ENCODE assay signal across 7 mouse cellular contexts in genomic region chr7:101970429-101970775, GRCm38 (mm10). TPM values are rescaled to one million over a fixed set of nuclear protein-coding genes. Genes with fewer than 3 reads are reported as not detected.
DNase-seq lines count a peak whose midpoint lies in the region; ATAC-seq lines count a peak whose summit lies in the region.

No protein-coding gene starts in this region.

- H3K9ac ChIP-seq in intestine, embryonic 14.5 days (ENCODE audit: low read length): peak overlapping the region; percentile 82

- WGBS in intestine, embryonic 14.5 days: 0% methylated on average over 16 of the region's 17 CpGs

- DNase-seq in adipocyte (ENCODE audit: low spot score): peak; percentile 94
- peak; percentile 90 for DNase-seq in embryo, embryonic 11 days
- peak; percentile 87 to 90 for DNase-seq in gastrocnemius, postnatal 36 days
- DNase-seq in intestine, embryonic 14.5 days (ENCODE audit: low spot score): peak; percentile 94
- peak; percentile 87 to 95 for DNase-seq in left cerebral cortex, postnatal 10 days (ENCODE audit: extremely low spot score in 1 of 2, low spot score in 2 of 2)
- DNase-seq in right cerebral cortex, postnatal 14 days: peak; percentile 91

- H3K27me3 ChIP-seq in intestine, embryonic 14.5 days (replicated peaks; ENCODE audit: control insufficient read depth, insufficient read depth, low read length): no peaks in the 10 kb centered on the region
- no peaks in the 10 kb centered on the region for H3K27me3 ChIP-seq in megakaryocyte, embryonic 14.5 days (replicated peaks)

- H3K4me1 ChIP-seq in intestine, embryonic 14.5 days (replicated peaks; ENCODE audit: control insufficient read depth, insufficient read depth, low read length): peaks cover 33% of the 10 kb centered on the region
- H3K4me1 ChIP-seq in megakaryocyte, embryonic 14.5 days: peaks cover 83% of the 10 kb centered on the region

- H3K4me2 ChIP-seq in intestine, embryonic 14.5 days (ENCODE audit: low read length): peak overlapping the region; percentile 82

- H3K36me3 ChIP-seq in intestine, embryonic 14.5 days (ENCODE audit: control insufficient read depth, insufficient read depth, low read length): no peaks in the 10 kb centered on the region
- peaks cover 22% of the 10 kb centered on the region for H3K36me3 ChIP-seq in megakaryocyte, embryonic 14.5 days (replicated peaks; ENCODE audit: low read length)

- ATAC-seq in intestine, embryonic 14.5 days (replicated peaks; ENCODE audit: low FRiP score, low TSS enrichment, low read depth): peak; percentile 74

- H3K27ac ChIP-seq in intestine, embryonic 14.5 days (ENCODE audit: low read depth): peak overlapping the region; percentile 100

- H3K9me3 ChIP-seq in intestine, embryonic 14.5 days (ENCODE audit: control insufficient read depth, low read length): no peaks in the 10 kb centered on the region
- H3K9me3 ChIP-seq in megakaryocyte, embryonic 14.5 days: no peaks in the 10 kb centered on the region

- peak overlapping the region; percentile 77 for H3K4me3 ChIP-seq in intestine, embryonic 14.5 days (ENCODE audit: low read depth, low read length)
- peak overlapping the region; percentile 97 for H3K4me3 ChIP-seq in megakaryocyte, embryonic 14.5 days (replicated peaks)

- intact Hi-C loops in gastrocnemius, postnatal 36 days (cut with DNase I): loop anchor here (5.0 kb wide), 1 partner anchor 53 kb away; no protein-coding TSS in a partner anchor
- intact Hi-C loops in left cerebral cortex, postnatal 10 days (cut with DNase I): no loop called here

RNA-seq across cellular contexts. Expression of gene Numa1, which starts 36.5 kb away (rescaled TPM):
- total RNA-seq in gastrocnemius, postnatal 36 days (2021): 10 to 100 TPM; 43.4 to 48.3 TPM
- polyA plus RNA-seq in intestine, embryonic 14.5 days (2014; fragmentation: Nextera tagmentation; extraction: Ambion mirVana): 99.6 and 101 TPM in 2 replicates
- total RNA-seq in left cerebral cortex, postnatal 10 days (2021): 10 to 100 TPM; 60.5 to 60.9 TPM
- polyA plus RNA-seq in megakaryocyte, embryonic 14.5 days (2012; ENCODE audit: insufficient read depth, low replicate concordance): 57.5 and 58.2 TPM in 2 replicates

RNA-seq across cellular contexts. Expression of gene Lrrc51, which starts 36.7 kb away (rescaled TPM):
- total RNA-seq in gastrocnemius, postnatal 36 days (2021): 1 to 10 TPM; 2.9 to 3.2 TPM
- 6.8 and 10.1 TPM in 2 replicates for polyA plus RNA-seq in intestine, embryonic 14.5 days (2014; fragmentation: Nextera tagmentation; extraction: Ambion mirVana)
- 1 to 10 TPM; 2.8 to 4.0 TPM for total RNA-seq in left cerebral cortex, postnatal 10 days (2021)
- not detected in 2 replicates for polyA plus RNA-seq in megakaryocyte, embryonic 14.5 days (2012; ENCODE audit: insufficient read depth, low replicate concordance)

RNA-seq across cellular contexts. Expression of gene Il18bp, which starts 48.1 kb away (rescaled TPM):
- 1 to 10 TPM; 1.3 to 2.4 TPM for total RNA-seq in gastrocnemius, postnatal 36 days (2021)
- polyA plus RNA-seq in intestine, embryonic 14.5 days (2014; fragmentation: Nextera tagmentation; extraction: Ambion mirVana): 2.7 and 2.8 TPM in 2 replicates
- 10 to 100 TPM in 1 of 2 experiments, 1 to 10 TPM in 1; 8.6 to 10.1 TPM for total RNA-seq in left cerebral cortex, postnatal 10 days (2021)
- polyA plus RNA-seq in megakaryocyte, embryonic 14.5 days (2012; ENCODE audit: insufficient read depth, low replicate concordance): 24.3 and 28.3 TPM in 2 replicates

Comparison
In these comparisons a context has a peak if more than half of its experiments do, and no peak if none do; other contexts are left out.
1. Peak in every context shown above with its lines: DNase-seq, ATAC-seq, H3K4me3 ChIP-seq and H3K27ac ChIP-seq.